Mouse (Mus musculus): Measurements from ENCODE around the gene Klk10.

Gene Klk10

GRCm38 (mm10) chr7:43780746-43781145, at the start of gene Klk10:
Gene Klk10, plus strand, starts transcription at chr7:43781035.
- DNase-seq: no peak

- no peak for DNase-seq
These were observed 33.0 kb upstream of the Klk10 start for GRCm38 (mm10) chr7:43747788-43748187.

- no peak for DNase-seq
These were observed 28.0 kb upstream of the Klk10 start for GRCm38 (mm10) chr7:43752806-43753205.

- DNase-seq: no peak
These were observed 14.4 kb upstream of the Klk10 start for GRCm38 (mm10) chr7:43766484-43766883.

GRCm38 (mm10) chr7:43768597-43768996, 12.2 kb upstream of the Klk10 start, which contains the start of gene Klk12:
Gene Klk12, plus strand, starts transcription at chr7:43768897.
- no peak for DNase-seq

GRCm38 (mm10) chr7:43769636-43770035, 11.2 kb upstream of the Klk10 start:
- DNase-seq: no peak

GRCm38 (mm10) chr7:43770701-43771100, 10.1 kb upstream of the Klk10 start:
- no peak for DNase-seq

GRCm38 (mm10) chr7:43771916-43772315, 8.9 kb upstream of the Klk10 start:
- no peak for DNase-seq

GRCm38 (mm10) chr7:43772901-43773300, 7.9 kb upstream of the Klk10 start:
- DNase-seq: no peak

- no peak for DNase-seq
These were observed 6.5 kb upstream of the Klk10 start, which contains the start of gene Klk11 for GRCm38 (mm10) chr7:43774364-43774763. Gene Klk11, plus strand, starts transcription at chr7:43774604.

GRCm38 (mm10) chr7:43774802-43775201, 6.0 kb upstream of the Klk10 start:
- no peak for DNase-seq

- no peak for DNase-seq
These were observed 5.4 kb upstream of the Klk10 start for GRCm38 (mm10) chr7:43775311-43776057.

GRCm38 (mm10) chr7:43776506-43776905, 4.3 kb upstream of the Klk10 start:
- no peak for DNase-seq

- DNase-seq: no peak
These were observed 3.4 kb upstream of the Klk10 start for GRCm38 (mm10) chr7:43777423-43777822.

GRCm38 (mm10) chr7:43778176-43778970, 2.5 kb upstream of the Klk10 start:
- no peak for DNase-seq

GRCm38 (mm10) chr7:43780241-43780640, 594 bp upstream of the Klk10 start:
- no peak for DNase-seq

- DNase-seq: no peak
These were observed 706 bp downstream of the Klk10 start for GRCm38 (mm10) chr7:43781541-43781940.

GRCm38 (mm10) chr7:43782275-43783265, 1.7 kb downstream of the Klk10 start:
- DNase-seq: peak; percentile 24

- DNase-seq: no peak
These were observed 4.5 kb downstream of the Klk10 start for GRCm38 (mm10) chr7:43785286-43785685.

- no peak for DNase-seq
These were observed 7.3 kb downstream of the Klk10 start for GRCm38 (mm10) chr7:43788096-43788495.

GRCm38 (mm10) chr7:43789295-43789694, 8.5 kb downstream of the Klk10 start:
- DNase-seq: no peak

- DNase-seq: no peak
These were observed 10.8 kb downstream of the Klk10 start, which contains the start of gene Klk9 for GRCm38 (mm10) chr7:43791591-43791990. Gene Klk9, plus strand, starts transcription at chr7:43791891.

GRCm38 (mm10) chr7:43796355-43796754, 15.5 kb downstream of the Klk10 start:
- no peak for DNase-seq
